Mouse (Mus musculus) B cell, adult 2 months (primary cell): ENCODE results near the gene Raly.
A peak's percentile ranks its signal among the peaks of the same experiment; 100 is the strongest.

Experiments
- DNase-seq, 2 experiments: peaks; one replicate each; pipeline ENCODE4 v3.0.0; 2022

Raly gene

GRCm38 (mm10) chr2:154790656-154791483, at the start of gene Raly, which contains the start of gene a:
Raly (plus strand) TSS chr2:154791096.
a (plus strand) TSS chr2:154791402.
- peak; percentile 98 for DNase-seq

- DNase-seq = no peak
These were observed 47.7 kb upstream of the Raly start for GRCm38 (mm10) chr2:154742911-154743819.

- no peak for DNase-seq
These were observed 47.0 kb upstream of the Raly start for GRCm38 (mm10) chr2:154743915-154744314.

GRCm38 (mm10) chr2:154748383-154748782, 42.5 kb upstream of the Raly start:
- no peak for DNase-seq

GRCm38 (mm10) chr2:154749046-154750036, 41.6 kb upstream of the Raly start:
- DNase-seq = no peak

GRCm38 (mm10) chr2:154751924-154752323, 39.0 kb upstream of the Raly start:
- DNase-seq = no peak

GRCm38 (mm10) chr2:154754068-154754560, 36.8 kb upstream of the Raly start:
- no peak for DNase-seq

- DNase-seq = no peak
These were observed 35.1 kb upstream of the Raly start for GRCm38 (mm10) chr2:154755791-154756190.

GRCm38 (mm10) chr2:154757691-154758090, 33.2 kb upstream of the Raly start:
- peak; percentile 8 to 22 for DNase-seq

GRCm38 (mm10) chr2:154758454-154758853, 32.4 kb upstream of the Raly start:
- no peak for DNase-seq

- DNase-seq = no peak
These were observed 27.7 kb upstream of the Raly start for GRCm38 (mm10) chr2:154763226-154763625.

GRCm38 (mm10) chr2:154764828-154765497, 25.9 kb upstream of the Raly start:
- no peak for DNase-seq

GRCm38 (mm10) chr2:154765554-154766008, 25.3 kb upstream of the Raly start:
- peak in 1 of 2 experiments; percentile 19 for DNase-seq

- no peak for DNase-seq
These were observed 23.8 kb upstream of the Raly start for GRCm38 (mm10) chr2:154767051-154767450.

- no peak for DNase-seq
These were observed 21.0 kb upstream of the Raly start, which contains the start of gene Gm14214 for GRCm38 (mm10) chr2:154769930-154770329. Gm14214 (minus strand) TSS chr2:154770030.

GRCm38 (mm10) chr2:154771604-154772003, 19.3 kb upstream of the Raly start:
- no peak for DNase-seq

GRCm38 (mm10) chr2:154774032-154774431, 16.9 kb upstream of the Raly start:
- DNase-seq = peak; percentile 47 to 59

- no peak for DNase-seq
These were observed 14.4 kb upstream of the Raly start for GRCm38 (mm10) chr2:154776496-154776895.

GRCm38 (mm10) chr2:154779648-154780047, 11.2 kb upstream of the Raly start:
- no peak for DNase-seq

GRCm38 (mm10) chr2:154782361-154782760, 8.5 kb upstream of the Raly start:
- no peak for DNase-seq
